Mouse (Mus musculus): ENCODE data around the gene Ago4.

The Ago4 gene

DNA sequence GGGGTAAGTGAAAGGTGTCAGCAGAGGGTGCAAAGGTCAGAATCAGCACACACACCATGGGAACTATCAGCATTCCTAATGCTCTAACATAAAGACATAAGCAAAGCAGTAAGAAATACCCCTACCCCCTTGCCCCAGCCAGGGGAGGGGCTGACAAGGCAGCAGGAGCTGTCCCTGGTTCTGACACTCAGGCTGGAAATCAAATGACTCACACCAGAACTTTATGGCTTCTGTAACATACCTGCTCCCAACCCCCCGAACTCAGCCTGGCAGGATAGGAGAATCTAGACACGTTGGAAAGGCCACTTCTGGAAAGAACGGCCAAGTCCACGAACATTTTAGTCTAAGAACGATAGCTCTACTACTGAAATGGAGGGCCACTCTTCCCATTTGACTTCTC, 60.2 kb downstream of the Ago4 start:
- no peak for DNase-seq (ENCODE audit: extremely low spot score, low spot score)

DNA sequence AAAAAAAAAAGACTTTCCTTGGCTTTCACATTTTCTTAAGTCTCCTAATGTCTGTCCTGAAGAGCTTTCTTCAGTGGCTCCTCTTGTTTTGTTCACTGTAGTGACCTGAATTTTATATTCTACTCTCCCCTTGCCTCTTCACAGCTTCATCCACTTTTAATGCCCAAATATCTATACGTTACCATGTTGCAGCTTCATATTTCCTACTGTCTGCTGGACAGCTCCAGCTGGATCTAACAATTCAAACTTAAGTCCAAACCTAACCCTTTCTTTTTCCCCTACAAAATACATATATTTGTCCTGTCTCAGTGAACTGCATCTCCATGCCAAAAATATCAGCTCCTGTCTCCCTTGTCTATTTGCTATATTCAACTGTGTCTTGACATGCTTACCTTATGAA, 63.9 kb downstream of the Ago4 start:
- no peak for DNase-seq (ENCODE audit: extremely low spot score, low spot score)

DNA sequence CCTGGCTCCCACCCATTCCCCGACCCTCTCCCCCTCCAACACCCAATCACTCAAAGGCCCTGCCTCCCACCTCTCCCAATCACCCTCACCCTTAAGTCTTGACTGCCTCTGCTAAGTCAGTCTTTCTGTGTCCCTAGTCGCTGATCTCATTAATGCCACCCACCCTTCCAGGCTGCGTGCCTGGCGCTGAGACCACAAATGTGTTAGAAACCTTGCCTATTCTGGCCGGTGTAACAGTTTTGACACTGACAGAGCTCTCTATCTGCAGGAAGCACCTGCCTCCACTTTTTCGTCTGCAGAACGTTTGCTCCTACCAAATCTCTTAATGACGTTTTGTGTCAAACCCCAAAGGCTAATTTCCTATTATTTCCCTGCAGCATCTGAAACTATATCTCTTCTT, 64.3 kb downstream of the Ago4 start:
- no peak for DNase-seq (ENCODE audit: extremely low spot score, low spot score)

DNA sequence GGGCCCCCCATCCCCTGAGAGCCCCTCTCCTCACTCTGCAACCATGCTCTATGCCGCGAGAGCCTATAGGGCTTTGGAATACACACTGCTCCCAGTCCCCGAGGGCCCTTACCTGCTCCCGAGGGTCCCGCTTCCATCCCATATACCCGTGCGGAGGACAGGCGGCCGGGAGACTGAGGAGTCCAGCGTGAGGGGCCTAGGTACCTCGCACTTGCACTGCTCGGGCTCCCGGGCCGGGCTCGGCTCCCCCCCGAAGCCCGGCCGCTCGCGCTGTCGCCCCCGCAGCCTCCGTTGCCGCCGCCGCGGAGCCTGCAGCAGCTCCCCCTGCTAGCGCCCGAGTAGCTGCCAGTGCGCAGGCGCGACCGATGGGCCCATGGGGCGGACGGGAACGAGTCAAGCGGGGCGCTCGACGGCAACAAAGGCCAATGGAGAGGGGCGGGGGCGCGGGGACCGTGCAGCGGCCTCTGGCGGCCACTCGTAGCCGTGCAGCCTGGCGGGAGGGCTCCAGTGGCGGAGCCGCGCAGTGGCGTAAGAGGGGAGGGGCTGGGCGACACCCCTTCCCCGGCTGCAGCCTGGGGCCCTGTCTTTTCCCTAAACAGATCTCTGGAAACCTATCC, 64.9 kb downstream of the Ago4 start, which contains the start of gene Ago1:
TSS of gene Ago1 (minus strand) at position 299 of the 617 bp plus-strand sequence.
- DNase-seq (ENCODE audit: extremely low spot score, low spot score) = peak; percentile 98

DNA sequence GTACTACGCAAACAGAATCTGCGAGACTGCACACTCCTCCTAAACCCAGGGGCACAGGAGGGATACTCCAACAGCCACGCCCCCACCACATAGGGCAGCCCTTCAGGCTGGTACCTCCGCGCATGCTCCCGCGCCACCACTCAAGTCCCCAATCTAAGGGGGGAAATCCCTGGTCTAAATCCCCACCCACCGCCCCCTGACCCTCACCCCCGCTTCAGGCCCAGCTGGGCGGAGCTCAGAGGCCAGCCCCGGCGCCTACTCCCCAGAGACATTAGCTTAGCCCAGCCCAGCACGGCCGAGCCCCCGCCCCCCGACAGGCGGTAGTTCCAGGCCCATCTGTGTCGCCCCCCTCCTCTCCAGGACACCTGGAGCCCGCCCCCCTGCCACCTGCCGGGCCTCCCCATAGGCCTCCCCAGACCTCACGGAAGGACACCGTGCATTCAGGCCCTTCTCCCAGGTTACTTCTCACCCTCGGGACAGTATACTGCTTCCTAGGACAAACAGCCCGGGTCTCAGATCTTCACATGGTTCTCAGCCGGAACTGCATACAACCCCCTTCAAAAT, 65.5 kb downstream of the Ago4 start:
- peak; percentile 89 for DNase-seq (ENCODE audit: extremely low spot score, low spot score)

DNA sequence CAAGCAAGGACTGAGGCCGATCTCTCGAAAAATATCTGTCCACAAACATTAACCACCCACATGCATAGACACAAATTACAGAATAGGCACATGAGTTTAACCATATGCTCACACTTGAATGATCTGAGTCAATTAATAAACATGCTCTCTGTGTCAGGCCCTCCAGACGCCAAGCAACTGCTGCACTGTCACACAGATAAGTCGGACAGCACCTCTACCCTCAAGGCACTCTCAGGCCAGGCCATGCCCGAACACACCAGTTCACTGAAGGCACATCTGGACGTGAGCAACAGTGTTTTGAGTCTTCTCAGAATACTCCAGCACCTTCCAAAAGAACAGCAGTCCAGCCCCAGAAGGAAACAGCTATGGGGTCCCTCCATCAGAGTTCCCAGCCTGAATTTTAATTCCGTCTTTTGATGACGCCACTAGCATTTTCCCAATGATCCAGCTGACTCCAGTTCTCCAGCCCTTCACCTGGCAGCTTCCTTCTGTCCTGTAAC, 67.0 kb downstream of the Ago4 start:
- no peak for DNase-seq (ENCODE audit: extremely low spot score, low spot score)

DNA sequence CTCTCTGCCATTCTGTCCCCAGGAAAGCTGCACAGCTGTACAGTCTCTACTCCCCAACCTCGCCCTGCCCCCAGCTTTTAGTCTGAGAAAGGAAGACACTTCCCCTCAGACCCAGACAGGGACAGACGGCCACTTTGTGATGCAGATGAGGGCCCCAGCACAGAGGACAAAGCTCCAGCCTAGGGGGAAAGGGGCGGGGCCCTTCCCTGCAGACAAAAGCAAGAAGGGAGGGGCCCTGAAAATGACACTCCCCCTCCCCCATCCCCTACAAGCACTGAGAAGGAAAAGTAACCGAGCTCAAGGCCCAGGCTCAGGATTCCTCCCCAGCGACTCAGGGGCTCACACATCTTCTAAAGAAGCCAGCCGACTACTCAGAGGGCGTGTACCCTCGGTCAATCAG, 67.4 kb downstream of the Ago4 start:
- peak; percentile 80 for DNase-seq (ENCODE audit: extremely low spot score, low spot score)

DNA sequence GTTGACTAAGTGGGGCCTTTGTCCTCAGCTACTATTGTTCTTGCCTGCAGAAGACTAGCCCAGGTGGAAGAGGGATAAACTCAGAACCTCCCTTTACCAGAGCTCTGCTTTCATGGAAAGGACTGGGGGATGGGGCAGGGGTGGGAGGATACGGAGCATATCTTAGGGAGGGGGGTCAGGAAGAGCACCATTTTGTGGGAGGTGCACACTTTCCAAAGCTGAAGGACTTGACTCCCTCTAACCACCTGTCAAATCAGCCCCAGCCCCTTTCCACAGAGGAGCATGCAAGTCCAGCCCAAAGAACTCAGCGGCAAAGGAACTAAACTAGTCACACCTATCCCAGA, 68.4 kb downstream of the Ago4 start:
- DNase-seq (ENCODE audit: extremely low spot score, low spot score) = peak; percentile 43

DNA sequence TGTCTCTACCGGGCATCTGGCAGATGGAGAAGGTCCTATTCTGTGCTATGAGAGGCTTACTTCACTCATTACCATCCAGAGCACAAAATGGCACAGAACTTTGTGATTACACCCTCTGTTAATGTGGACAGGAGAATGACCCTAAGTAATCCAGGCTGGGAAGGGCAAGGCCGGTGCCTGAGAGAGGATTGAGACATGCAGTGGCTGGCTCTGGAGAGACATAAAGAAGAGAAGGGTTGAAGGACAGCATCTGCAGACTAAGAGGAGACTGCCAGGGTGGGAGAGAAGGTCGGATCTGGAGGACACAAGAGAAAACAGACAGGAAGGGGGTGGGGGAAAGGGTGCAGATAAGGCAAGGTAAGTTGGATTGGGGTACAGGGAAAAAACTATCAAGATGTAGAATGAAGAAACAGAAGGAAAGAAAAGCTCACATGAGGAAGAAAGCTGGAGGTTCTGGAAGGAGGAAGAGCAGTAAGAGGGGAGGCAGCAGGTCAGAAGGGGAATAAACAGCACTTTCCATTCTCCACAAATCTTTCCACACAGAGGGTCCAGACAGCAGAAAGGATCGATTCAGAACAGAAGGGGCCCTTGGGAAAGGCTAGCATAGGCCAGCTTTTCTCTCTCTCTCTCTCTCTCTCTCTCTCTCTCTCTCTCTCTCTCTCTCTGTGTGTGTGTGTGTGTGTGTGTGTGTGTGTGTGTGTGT, 68.9 kb downstream of the Ago4 start:
- peak; percentile 23 for DNase-seq (ENCODE audit: extremely low spot score, low spot score)

DNA sequence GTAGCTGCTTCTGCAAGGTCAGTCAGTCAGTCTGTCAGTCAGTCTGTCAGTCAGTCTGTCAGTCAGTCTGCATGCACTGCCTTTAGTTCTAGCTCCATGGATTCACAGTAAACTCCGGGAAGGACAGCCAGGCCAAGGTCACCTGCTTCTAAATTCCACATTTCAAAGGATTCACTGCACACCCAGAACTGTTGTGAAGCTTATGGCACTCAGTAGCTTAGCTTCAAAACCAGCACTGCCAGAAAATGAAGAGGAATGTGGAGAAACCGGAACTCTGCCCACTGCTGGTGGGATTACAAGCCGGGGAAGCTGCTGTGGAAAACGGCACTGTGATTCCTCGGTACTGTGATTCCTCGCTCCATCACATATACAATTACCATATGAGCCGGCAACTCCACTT, 77.8 kb downstream of the Ago4 start:
- DNase-seq (ENCODE audit: extremely low spot score, low spot score) = no peak

DNA sequence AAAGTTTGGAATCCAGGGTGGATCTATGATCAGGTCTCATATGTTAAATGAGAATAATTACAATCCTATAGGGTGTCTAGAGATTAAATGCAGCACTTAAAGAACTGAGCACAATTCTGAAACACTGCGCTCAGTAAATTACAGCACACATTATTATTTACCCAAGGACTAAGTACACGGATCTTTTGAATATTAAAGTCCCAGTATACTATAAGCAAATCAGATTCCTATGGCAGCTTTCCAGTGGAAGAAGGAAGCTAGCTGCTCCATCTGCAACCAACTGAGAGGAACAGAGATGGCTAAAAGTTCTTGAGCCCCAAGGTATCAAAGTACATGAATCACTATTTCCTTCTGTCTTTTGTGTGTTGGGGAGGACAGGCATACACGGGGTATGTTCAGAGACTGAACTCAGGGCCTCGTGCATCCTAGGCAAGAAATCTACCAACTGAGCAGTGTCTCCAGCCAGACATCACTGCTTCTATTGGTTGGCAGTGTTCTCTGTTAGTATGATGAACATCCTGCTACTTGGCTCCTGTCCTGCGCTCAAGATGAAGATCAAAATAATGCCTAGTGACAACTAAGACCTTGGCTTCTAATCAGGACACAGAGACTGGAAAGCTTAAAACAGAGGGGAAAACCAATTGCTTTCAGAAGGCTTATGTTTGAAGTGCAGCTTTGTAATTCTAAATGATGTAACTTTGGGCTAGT, 78.6 kb downstream of the Ago4 start:
- DNase-seq (ENCODE audit: extremely low spot score, low spot score) = no peak

DNA sequence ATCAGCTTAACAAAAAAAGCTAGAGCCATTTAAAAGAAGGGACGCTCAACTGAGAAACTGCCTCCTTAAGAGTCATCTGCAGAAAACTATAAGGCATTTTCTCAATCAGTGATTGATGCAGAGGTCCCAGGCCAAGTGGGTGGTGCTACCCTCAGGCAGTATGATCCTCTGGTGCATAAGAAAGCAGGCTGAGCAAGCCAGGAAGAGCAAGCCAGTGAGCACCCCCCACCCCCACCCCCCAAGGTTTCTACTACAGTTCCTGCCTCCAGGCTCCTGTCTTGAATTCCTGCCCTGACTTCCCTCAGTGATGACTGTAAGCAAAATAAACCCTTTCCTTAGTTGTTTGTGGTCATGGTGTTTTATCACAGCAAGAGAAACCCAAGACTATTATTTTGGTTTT, 83.0 kb downstream of the Ago4 start:
- no peak for DNase-seq (ENCODE audit: extremely low spot score, low spot score)

DNA sequence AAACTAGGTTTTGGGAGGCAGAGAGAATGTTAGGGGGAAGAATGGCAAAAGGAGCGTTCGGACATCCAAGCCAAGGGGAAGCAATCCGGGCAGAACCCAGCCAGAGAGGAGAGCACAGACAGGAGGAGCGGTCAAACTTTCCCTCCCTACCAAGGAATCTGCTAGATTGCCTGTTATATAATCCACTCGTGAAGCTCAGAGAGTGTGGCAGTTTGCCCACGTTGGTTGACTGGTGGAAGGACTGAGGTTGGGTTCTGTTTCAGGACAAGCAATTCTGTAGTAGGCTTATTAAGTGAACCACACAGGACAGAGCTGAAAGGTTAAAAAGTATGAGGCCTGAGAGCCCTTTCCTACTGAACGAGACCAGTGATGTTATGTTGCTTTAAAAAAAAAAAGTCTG, 86.1 kb downstream of the Ago4 start:
- no peak for DNase-seq (ENCODE audit: extremely low spot score, low spot score)

DNA sequence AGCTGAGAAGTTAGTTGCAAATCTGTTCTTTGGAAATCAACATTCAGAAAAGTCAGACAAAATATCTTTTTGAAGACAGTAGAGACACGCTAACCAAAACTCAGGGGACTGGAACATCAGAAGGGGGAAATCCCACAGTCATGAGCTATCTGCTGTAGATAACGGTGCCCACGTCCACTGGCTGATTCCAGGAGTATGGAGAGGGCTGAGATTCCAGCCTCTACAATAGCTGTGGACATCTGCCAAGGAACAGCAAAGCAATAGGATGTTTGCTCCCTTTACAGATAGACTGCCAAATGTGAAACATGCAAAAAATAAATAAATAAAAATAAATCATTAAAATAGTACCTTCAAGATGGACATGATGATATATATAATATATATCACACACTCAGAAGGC, 88.7 kb downstream of the Ago4 start:
- DNase-seq (ENCODE audit: extremely low spot score, low spot score) = no peak
